In genomic region chr8:120424829-120425198, GRCm38 (mm10) we compare ENCODE assay signal across 12 mouse cellular contexts.
DNase-seq lines count a peak whose midpoint lies in the region; ATAC-seq and TF ChIP-seq lines count a peak whose summit lies in the region.
"Had no signal": no experiment of that assay in that cellular context is flagged by ENCODE, and none has a peak within 500 bp of the region (broad histone marks: within the 10 kb centered on the region; RNA-seq: fewer than 3 reads in every experiment).

No protein-coding gene starts in this region.

- no peak overlapping the region for H3K9ac ChIP-seq in heart, embryonic 15.5 days
- no peak overlapping the region for H3K9ac ChIP-seq in heart, adult 2 months (ENCODE audit: low read depth, low read length)
- H3K9ac ChIP-seq in embryonic facial prominence, embryonic 11.5 days (replicated peaks; ENCODE audit: low read length): peak overlapping the region; percentile 44
- no peak overlapping the region for H3K9ac ChIP-seq in hindbrain, embryonic 11.5 days (ENCODE audit: low read depth, low read length)
- H3K9ac ChIP-seq in midbrain, embryonic 12.5 days (replicated peaks): peak overlapping the region; percentile 39

- no peak overlapping the region; the same call in 1 of the 2 replicates for H3K4me2 ChIP-seq in heart, embryonic 15.5 days
- peak overlapping the region; percentile 7; the same call in 1 of the 2 replicates for H3K4me2 ChIP-seq in embryonic facial prominence, embryonic 11.5 days (ENCODE audit: low read depth, low read length)
- no peak overlapping the region for H3K4me2 ChIP-seq in hindbrain, embryonic 11.5 days (replicated peaks; ENCODE audit: low read depth, low read length)
- H3K4me2 ChIP-seq in midbrain, embryonic 12.5 days (replicated peaks): peak overlapping the region; percentile 31

- H3K36me3 ChIP-seq in heart, embryonic 15.5 days: no peaks in the 10 kb centered on the region
- H3K36me3 ChIP-seq in heart, adult 2 months (ENCODE audit: control insufficient read depth, insufficient read depth, low read length): no peaks in the 10 kb centered on the region
- no peaks in the 10 kb centered on the region for H3K36me3 ChIP-seq in embryonic facial prominence, embryonic 11.5 days (replicated peaks; ENCODE audit: control insufficient read depth, insufficient read depth, low read depth, low read length)
- no peaks in the 10 kb centered on the region for H3K36me3 ChIP-seq in hindbrain, embryonic 11.5 days (ENCODE audit: control insufficient read depth, insufficient read depth, low read length)
- H3K36me3 ChIP-seq in midbrain, embryonic 12.5 days: no peaks in the 10 kb centered on the region

- no peak for DNase-seq in heart, adult 2 months
- DNase-seq in embryonic facial prominence, embryonic 11.5 days (ENCODE audit: low spot score): peak; percentile 44
- no peak for DNase-seq in hindbrain, embryonic 11.5 days (ENCODE audit: low spot score)
- no peak for DNase-seq in adrenal gland, postnatal 4 days (ENCODE audit: low spot score in 2 of 2)
- DNase-seq in gastrocnemius, postnatal 25 days: no peak
- no peak for DNase-seq in adrenal gland, adult 18-20 months (ENCODE audit: low spot score in 2 of 2)
- DNase-seq: kidney, postnatal 25 days; lung, postnatal 36 days; right cerebral cortex, postnatal 14 days; thymus, adult 18-20 months had no signal

- peak overlapping the region; percentile 71 for H3K27ac ChIP-seq in heart, embryonic 15.5 days
- H3K27ac ChIP-seq in heart, adult 2 months: no peak overlapping the region
- H3K27ac ChIP-seq in embryonic facial prominence, embryonic 11.5 days (replicated peaks; ENCODE audit: low read depth, low read length): peak overlapping the region; percentile 81
- H3K27ac ChIP-seq in hindbrain, embryonic 11.5 days (ENCODE audit: low read depth, low read length): peak overlapping the region; percentile 89
- peak overlapping the region; percentile 95 for H3K27ac ChIP-seq in midbrain, embryonic 12.5 days (replicated peaks)

- no peaks in the 10 kb centered on the region for H3K27me3 ChIP-seq in heart, embryonic 15.5 days
- H3K27me3 ChIP-seq in heart, adult 2 months (ENCODE audit: control insufficient read depth, insufficient read depth, low read length): no peaks in the 10 kb centered on the region
- H3K27me3 ChIP-seq in embryonic facial prominence, embryonic 11.5 days (ENCODE audit: control insufficient read depth, insufficient read depth, low read length): no peaks in the 10 kb centered on the region
- H3K27me3 ChIP-seq in hindbrain, embryonic 11.5 days (ENCODE audit: control insufficient read depth, insufficient read depth, low read length): 0 out of 2 replicates have a peak, but pooled peaks cover under 1% of the 10 kb centered on the region
- H3K27me3 ChIP-seq in midbrain, embryonic 12.5 days: peaks cover 46% of the 10 kb centered on the region

- no peaks in the 10 kb centered on the region for H3K9me3 ChIP-seq in heart, embryonic 15.5 days (replicated peaks)
- no peaks in the 10 kb centered on the region for H3K9me3 ChIP-seq in embryonic facial prominence, embryonic 11.5 days (replicated peaks; ENCODE audit: control insufficient read depth, low read length)
- H3K9me3 ChIP-seq in hindbrain, embryonic 11.5 days (ENCODE audit: control insufficient read depth, low read length): no peaks in the 10 kb centered on the region
- no peaks in the 10 kb centered on the region for H3K9me3 ChIP-seq in midbrain, embryonic 12.5 days

- WGBS in heart, embryonic 15.5 days: 29% methylated on average over 4 of the region's 4 CpGs
- WGBS in heart, adult 2 months: 84% methylated on average over 4 of the region's 4 CpGs
- 23% methylated on average over 4 of the region's 4 CpGs for WGBS in embryonic facial prominence, embryonic 11.5 days
- WGBS in hindbrain, embryonic 11.5 days: 37% methylated on average over 4 of the region's 4 CpGs
- WGBS in midbrain, embryonic 12.5 days: 34% methylated on average over 4 of the region's 4 CpGs

- ATAC-seq in heart, embryonic 15.5 days (replicated peaks; ENCODE audit: insufficient number of reproducible peaks, insufficient read depth, low FRiP score, low read depth): 0 out of 2 replicates have a peak, but pooled peaks have one; percentile 2
- ATAC-seq in embryonic facial prominence, embryonic 11.5 days (replicated peaks; ENCODE audit: insufficient number of reproducible peaks, low FRiP score, low TSS enrichment, low read depth): no peak
- no peak for ATAC-seq in hindbrain, embryonic 11.5 days (ENCODE audit: low FRiP score)
- no peak; the same call in 1 of the 2 replicates for ATAC-seq in midbrain, embryonic 12.5 days (ENCODE audit: low FRiP score, low read depth)

- no peak for TF ChIP-seq EP300 in heart, adult 2 months (IDR thresholded peaks at IDR 0.05; ENCODE audit: insufficient read depth, low read depth, low read length)

- peaks cover 73% of the 10 kb centered on the region for H3K4me1 ChIP-seq in heart, embryonic 15.5 days (replicated peaks)
- H3K4me1 ChIP-seq in heart, adult 2 months (ENCODE audit: control insufficient read depth, insufficient read depth, low read length): peaks cover 16% of the 10 kb centered on the region
- H3K4me1 ChIP-seq in embryonic facial prominence, embryonic 11.5 days (ENCODE audit: control insufficient read depth, insufficient read depth, low read length): peaks cover 46% of the 10 kb centered on the region
- peaks cover 49% of the 10 kb centered on the region for H3K4me1 ChIP-seq in hindbrain, embryonic 11.5 days (replicated peaks; ENCODE audit: control insufficient read depth, insufficient read depth, low read length)
- peaks cover 94% of the 10 kb centered on the region for H3K4me1 ChIP-seq in midbrain, embryonic 12.5 days

- H3K79me2 ChIP-seq in heart, adult 2 months (replicated peaks; ENCODE audit: control insufficient read depth, insufficient read depth, low read length): no peaks in the 10 kb centered on the region

- no peak for TF ChIP-seq POLR2A in heart, adult 2 months (IDR thresholded peaks at IDR 0.05; ENCODE audit: insufficient read depth, low read depth, low read length)

- intact Hi-C loops in heart, adult 2 months (cut with DNase I): no loop called here

- no peak for TF ChIP-seq CTCF in heart, adult 2 months (IDR thresholded peaks at IDR 0.05)

- H3K4me3 ChIP-seq in heart, embryonic 15.5 days: no peak overlapping the region
- no peak overlapping the region for H3K4me3 ChIP-seq in heart, adult 2 months
- H3K4me3 ChIP-seq in embryonic facial prominence, embryonic 11.5 days (ENCODE audit: low read depth, low read length): no peak overlapping the region
- H3K4me3 ChIP-seq in hindbrain, embryonic 11.5 days (ENCODE audit: low read depth, low read length): no peak overlapping the region
- no peak overlapping the region for H3K4me3 ChIP-seq in midbrain, embryonic 12.5 days

Comparison
In these comparisons a context has a peak if more than half of its experiments do, and no peak if none do; other contexts are left out.
1. H3K4me2 ChIP-seq: peak in embryonic facial prominence, embryonic 11.5 days (single experiment) and midbrain, embryonic 12.5 days (single experiment); none in heart, embryonic 15.5 days (single experiment) and hindbrain, embryonic 11.5 days (single experiment).
2. H3K9ac ChIP-seq: peak in embryonic facial prominence, embryonic 11.5 days (single experiment) and midbrain, embryonic 12.5 days (single experiment); none in heart, embryonic 15.5 days (single experiment), heart, adult 2 months (single experiment) and hindbrain, embryonic 11.5 days (single experiment).